Mouse (Mus musculus) cerebellum, adult 9-11 months (tissue): ENCODE measurements at regions not wholly inside any gene's neighbourhood (a gene's known extent, or its start where the extent isn't known, plus 50 kb on each side); places are given as distances from the start of the nearest gene placed in this dataset.
A peak's percentile ranks its signal among the peaks of the same experiment; 100 is the strongest.

Experiments
- DNase-seq: peaks from one replicate; pipeline ENCODE4 v3.0.0; 2022

GRCm38 (mm10) chr8:126538136-126538535 is 55.6 kb downstream of the Irf2bp2 start:
- no peak for DNase-seq

DNA sequence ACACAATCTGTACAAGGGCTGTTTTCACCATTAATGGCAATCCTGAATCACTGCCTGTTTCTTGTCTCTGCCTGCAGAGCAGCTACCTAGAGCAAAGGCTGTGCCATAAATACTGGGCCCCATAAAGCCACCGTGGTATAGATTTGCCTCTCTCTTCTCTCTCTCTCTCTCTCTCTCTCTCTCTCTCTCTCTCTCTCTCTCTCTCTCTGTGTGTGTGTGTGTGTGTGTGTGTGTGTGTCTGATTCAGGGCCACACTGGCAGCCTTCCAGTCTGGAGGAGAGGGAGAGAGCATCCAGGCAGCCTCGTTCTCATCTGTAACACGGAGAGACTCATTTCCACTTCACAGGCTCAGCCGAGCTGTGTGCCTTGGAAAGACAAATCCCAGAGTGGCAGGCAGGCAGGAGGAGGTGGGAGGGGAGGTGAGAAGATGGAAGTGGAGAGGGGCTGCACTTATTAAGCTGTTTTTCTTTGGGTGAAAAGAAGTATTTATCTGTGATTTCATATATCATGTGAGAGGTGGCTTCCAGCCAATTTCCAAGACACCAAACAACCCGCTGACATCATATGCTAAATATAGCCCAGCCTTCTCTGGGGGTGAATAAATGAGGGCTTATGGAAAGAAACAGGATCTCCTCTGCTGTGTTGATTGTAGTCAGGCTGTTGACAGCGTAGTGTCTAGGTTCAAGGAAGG is 56.7 kb downstream of the Irf2bp2 start:
- DNase-seq: peak; percentile 88

DNA sequence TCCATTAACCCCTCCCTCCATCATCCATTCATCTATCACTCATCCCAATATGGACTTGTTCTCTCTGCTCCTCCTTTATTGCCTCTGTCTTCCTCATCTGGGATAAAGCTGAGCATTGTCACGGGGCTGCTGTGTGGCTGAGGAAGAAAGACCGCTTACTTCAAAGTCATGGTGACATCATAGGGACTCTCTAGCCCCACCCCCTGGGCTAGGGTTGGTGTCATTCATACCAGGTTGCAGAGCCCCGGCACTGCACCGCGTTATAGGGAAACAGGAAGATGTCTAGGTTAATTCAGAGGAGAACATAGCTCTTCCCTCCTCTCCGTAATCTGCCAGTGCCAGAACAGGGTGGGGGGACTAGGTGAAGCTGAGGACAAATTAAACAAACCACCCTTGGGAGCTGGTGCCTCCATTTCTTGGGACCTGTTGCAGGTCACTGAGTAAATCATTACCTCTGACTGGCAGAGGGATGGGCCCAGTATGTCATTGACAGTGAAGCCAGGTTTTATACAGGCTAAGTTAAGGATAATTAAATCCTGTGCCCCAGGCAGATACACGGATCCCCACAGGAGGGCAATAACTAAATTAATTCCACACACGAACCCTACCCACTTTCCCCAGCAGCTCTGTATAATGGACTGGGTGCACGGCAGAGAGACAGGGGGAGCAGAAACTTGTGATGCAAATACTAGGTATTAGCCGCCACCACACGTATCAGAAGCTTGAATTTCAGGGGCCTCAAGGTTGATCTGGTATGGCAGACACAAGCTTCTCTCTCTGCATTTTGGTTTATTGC is 57.5 kb downstream of the Irf2bp2 start:
- no peak for DNase-seq

GRCm38 (mm10) chr8:126532284-126532974 is 57.6 kb upstream of the Tarbp1 start:
- DNase-seq: peak; percentile 62

DNA sequence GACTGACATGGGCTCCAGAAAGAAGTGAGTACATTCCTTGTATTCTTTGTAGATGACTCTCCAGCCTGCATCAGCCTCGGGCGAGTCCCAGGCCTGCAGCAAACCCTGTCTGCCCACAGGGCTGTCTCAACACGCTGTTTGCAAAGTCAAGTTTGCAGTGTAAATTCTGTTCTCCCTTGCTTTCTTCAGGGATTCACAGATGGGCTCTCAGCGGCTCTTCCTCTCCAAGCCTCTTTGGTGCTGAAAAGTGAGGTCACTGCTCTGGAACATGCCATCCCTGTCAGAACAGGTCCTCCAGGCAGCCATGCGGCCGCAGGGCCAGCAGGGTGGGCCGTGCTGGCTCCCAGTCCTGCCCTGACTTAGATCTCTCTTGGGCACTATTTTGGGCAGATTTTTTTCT is 56.6 kb upstream of the Tarbp1 start:
- no peak for DNase-seq

DNA sequence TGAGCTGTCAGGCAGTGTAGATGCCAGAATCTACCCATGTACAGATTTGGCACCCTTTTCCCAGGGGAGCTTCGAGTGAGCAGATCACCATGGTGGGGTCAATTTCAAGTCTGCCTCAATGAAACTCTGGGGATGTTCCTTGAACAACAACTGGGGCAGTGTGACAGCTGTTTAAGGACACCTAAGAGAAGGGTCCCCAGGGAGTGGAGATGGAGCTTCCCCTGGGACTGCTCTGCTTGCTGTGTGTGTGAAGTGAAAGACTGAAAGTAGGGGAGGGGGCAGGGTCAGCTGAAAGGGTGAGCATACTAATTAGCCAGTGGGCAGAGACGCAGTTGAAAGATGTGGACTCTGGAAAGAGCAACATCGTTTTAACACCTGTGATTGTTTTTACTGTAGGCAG is 54.5 kb upstream of the Tarbp1 start:
- DNase-seq: no peak

- no peak for DNase-seq
Observed at GRCm38 (mm10) chr8:126528434-126529080, 53.7 kb upstream of the Tarbp1 start.

DNA sequence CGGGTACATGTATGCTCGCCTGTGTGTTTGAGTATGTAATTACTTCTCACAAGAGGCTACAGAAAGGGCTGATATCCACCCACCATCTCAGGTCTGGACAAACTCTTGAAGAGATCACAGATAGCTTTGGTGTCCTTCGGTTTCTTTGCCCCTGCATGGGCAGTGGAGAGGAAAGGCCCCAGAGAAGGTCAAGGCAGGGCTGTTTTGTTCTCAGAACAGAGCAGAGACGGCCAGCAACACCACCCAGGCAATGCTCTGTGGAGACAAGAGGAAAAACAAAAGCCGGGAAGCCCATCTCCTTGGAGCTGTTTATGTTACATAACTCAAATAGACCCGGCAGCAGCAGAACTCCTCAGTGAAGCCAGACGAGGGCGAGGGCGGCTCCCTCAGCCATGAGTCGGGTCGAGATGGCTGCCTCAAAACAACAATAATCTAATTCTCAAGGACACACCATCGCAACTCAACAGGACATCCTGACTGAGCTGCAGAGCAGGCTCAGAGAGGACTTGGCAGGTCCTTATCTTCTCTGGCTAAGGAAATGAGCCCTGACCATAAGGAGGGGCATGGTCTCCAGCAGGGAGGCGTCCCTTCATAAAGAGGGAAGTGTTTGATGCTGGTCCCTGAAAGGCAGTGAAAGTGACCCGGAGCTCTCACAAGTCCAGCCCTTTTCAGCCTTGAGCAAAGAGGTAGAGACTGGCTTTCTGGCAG is 52.2 kb upstream of the Tarbp1 start:
- no peak for DNase-seq

DNA sequence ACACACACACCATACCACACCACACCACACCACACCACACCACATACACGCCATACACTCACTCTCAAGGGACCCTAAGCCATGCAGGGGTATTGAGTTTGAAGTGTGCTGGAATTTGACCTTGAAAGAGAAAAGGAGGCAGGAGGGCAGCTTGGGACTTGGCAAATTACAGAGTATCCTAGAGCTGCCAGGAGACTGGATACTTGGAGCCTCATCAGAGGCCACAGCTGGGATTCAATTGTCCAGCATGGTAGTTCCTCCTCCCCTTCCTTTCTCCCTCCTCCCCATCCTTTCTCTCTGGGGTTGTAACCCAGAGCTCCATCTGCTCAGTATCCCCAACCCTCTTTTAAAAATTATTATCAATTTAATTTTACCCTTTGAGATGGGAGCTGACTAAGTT is 50.7 kb upstream of the Tarbp1 start:
- no peak for DNase-seq
